Mouse (Mus musculus) limb, embryonic 15.5 days (tissue): ENCODE measurements around the gene Lrguk. TPM values are rescaled to one million over a fixed set of nuclear protein-coding genes. Genes with fewer than 3 reads are reported as not detected.

Experiments
- ATAC-seq: fragments of 200-750 bp; cut with Nextera tagmentation; 2 replicates; pipeline ENCODE4 v1.8.0; 2017; ENCODE audit warnings: low read depth, moderate TSS enrichment; ENCODE audit not compliant: insufficient number of reproducible peaks, low FRiP score, low TSS enrichment
- H3K27ac ChIP-seq: fragments of 300-500 bp; sonication (generic); 2 replicates; pipeline ENCODE4 v1.5.1; 2015; ENCODE audit warnings: moderate library complexity, mild to moderate bottlenecking, inconsistent platforms
- H3K27me3 ChIP-seq: fragments of 300-500 bp; sonication (generic); 2 replicates; pipeline ENCODE4 v1.6.1; 2015; ENCODE audit warnings: inconsistent platforms
- H3K36me3 ChIP-seq: fragments of 300-500 bp; sonication (generic); 2 replicates; pipeline ENCODE4 v1.6.1; 2015; ENCODE audit warnings: inconsistent platforms
- H3K4me1 ChIP-seq: fragments of 300-500 bp; sonication (generic); 2 replicates; pipeline ENCODE4 v1.6.1; 2015; ENCODE audit warnings: inconsistent platforms
- H3K4me2 ChIP-seq: fragments of 300-500 bp; sonication (generic); 2 replicates; pipeline ENCODE4 v1.6.1; 2015; ENCODE audit warnings: mild to moderate bottlenecking, inconsistent platforms
- H3K4me3 ChIP-seq: fragments of 300-500 bp; sonication (generic); 2 replicates; pipeline ENCODE4 v1.5.1; 2015; ENCODE audit warnings: mild to moderate bottlenecking, inconsistent platforms
- H3K9ac ChIP-seq: fragments of 300-500 bp; sonication (generic); 2 replicates; pipeline ENCODE4 v1.6.1; 2015; ENCODE audit warnings: inconsistent platforms
- H3K9me3 ChIP-seq: fragments of 300-500 bp; sonication (generic); 2 replicates; pipeline ENCODE4 v1.6.1; 2016; ENCODE audit warnings: inconsistent platforms
- WGBS: fragments of 180-500 bp; shearing (Covaris S2); methylation state at CpG from one replicate; pipeline ENCODE4 v1.1.7; 2015; 5-methylcytosine and 5-hydroxymethylcytosine counted together
- polyA plus RNA-seq: library from polyadenylated mRNA; unstranded; fragments of >200 nt; fragmentation: Nextera tagmentation; extraction: Ambion mirVana; gene quantifications from 2 replicates; pipeline ENCODE4 v1.2.1, GENCODE M21; 2015

Gene Lrguk
- polyA plus RNA-seq, 1 experiment from 2014 or later = 0.14 TPM

- H3K4me1 ChIP-seq = no peaks in the 10 kb centered on the region
- no peak overlapping the region for H3K27ac ChIP-seq
- H3K27me3 ChIP-seq = peaks cover 32% of the 10 kb centered on the region
- H3K9me3 ChIP-seq = no peaks in the 10 kb centered on the region
- ATAC-seq = no peak
- H3K4me3 ChIP-seq = no peak overlapping the region
- 56% methylated on average over 6 of the region's 6 CpGs for WGBS
- H3K4me2 ChIP-seq = no peak overlapping the region
- no peak overlapping the region for H3K9ac ChIP-seq
- no peaks in the 10 kb centered on the region for H3K36me3 ChIP-seq
Observed at GRCm38 (mm10) chr6:34111406-34111805, 82.2 kb downstream of the Lrguk start.

- H3K4me3 ChIP-seq = no peak overlapping the region
- 33% methylated on average over 7 of the region's 7 CpGs for WGBS
Observed at GRCm38 (mm10) chr6:34116838-34117478, 87.7 kb downstream of the Lrguk start.

GRCm38 (mm10) chr6:34124401-34124800 is 95.2 kb downstream of the Lrguk start:
- H3K36me3 ChIP-seq = no peaks in the 10 kb centered on the region
- no peaks in the 10 kb centered on the region for H3K9me3 ChIP-seq
- no peak overlapping the region for H3K4me2 ChIP-seq
- WGBS = 78% methylated on average over 2 of the region's 2 CpGs
- no peak overlapping the region for H3K27ac ChIP-seq
- no peak overlapping the region for H3K4me3 ChIP-seq
- peaks cover 6% of the 10 kb centered on the region; the same call in 1 of the 2 replicates for H3K27me3 ChIP-seq
- H3K9ac ChIP-seq = no peak overlapping the region
- ATAC-seq = no peak
- H3K4me1 ChIP-seq = no peaks in the 10 kb centered on the region

More at GRCm38 (mm10) chr6:34116838-34117478, 87.7 kb downstream of the Lrguk start:
- H3K36me3 ChIP-seq = no peaks in the 10 kb centered on the region
- no peaks in the 10 kb centered on the region for H3K4me1 ChIP-seq
- no peaks in the 10 kb centered on the region for H3K9me3 ChIP-seq
- peaks cover 16% of the 10 kb centered on the region; the same call in 1 of the 2 replicates for H3K27me3 ChIP-seq
- peak overlapping the region; percentile 38; the same call in 1 of the 2 replicates for H3K27ac ChIP-seq
- H3K9ac ChIP-seq = no peak overlapping the region
- ATAC-seq = peak; percentile 84
- H3K4me2 ChIP-seq = no peak overlapping the region

GRCm38 (mm10) chr6:34129261-34129660 is 100.0 kb downstream of the Lrguk start:
- 76% methylated on average over 2 of the region's 2 CpGs for WGBS
- ATAC-seq = no peak

GRCm38 (mm10) chr6:34132391-34132790 is 103.1 kb downstream of the Lrguk start:
- Histone ChIP-seq H3K4me2 (no peak overlapping the region), H3K27me3 (no peaks in the 10 kb centered on the region), H3K36me3 (no peaks in the 10 kb centered on the region), H3K4me1 (no peaks in the 10 kb centered on the region), H3K9ac (no peak overlapping the region), H3K9me3 (no peaks in the 10 kb centered on the region), H3K4me3 (no peak overlapping the region), H3K27ac (no peak overlapping the region)
- 91% methylated on average over 9 of the region's 9 CpGs for WGBS
- ATAC-seq = no peak

More at GRCm38 (mm10) chr6:34129261-34129660, 100.0 kb downstream of the Lrguk start:
- Histone ChIP-seq H3K4me1 (no peaks in the 10 kb centered on the region), H3K27me3 (peaks cover 3% of the 10 kb centered on the region; the same call in 1 of the 2 replicates), H3K9ac (no peak overlapping the region), H3K27ac (no peak overlapping the region), H3K4me3 (no peak overlapping the region), H3K4me2 (no peak overlapping the region), H3K9me3 (no peaks in the 10 kb centered on the region), H3K36me3 (no peaks in the 10 kb centered on the region)

- ATAC-seq = no peak
- 64% methylated on average over 3 of the region's 3 CpGs for whole genome bisulfite sequencing
Observed at GRCm38 (mm10) chr6:34138366-34138765, 109.1 kb downstream of the Lrguk start.

GRCm38 (mm10) chr6:34142931-34143330 is 113.7 kb downstream of the Lrguk start:
- H3K27ac ChIP-seq = no peak overlapping the region
- no peak for ATAC-seq
- no peaks in the 10 kb centered on the region for H3K9me3 ChIP-seq
- H3K4me3 ChIP-seq = no peak overlapping the region
- H3K9ac ChIP-seq = no peak overlapping the region
- no peaks in the 10 kb centered on the region for H3K4me1 ChIP-seq
- H3K4me2 ChIP-seq = no peak overlapping the region
- H3K36me3 ChIP-seq = no peaks in the 10 kb centered on the region
- 31% methylated on average over 11 of the region's 11 CpGs for WGBS
- H3K27me3 ChIP-seq = no peaks in the 10 kb centered on the region

More at GRCm38 (mm10) chr6:34138366-34138765, 109.1 kb downstream of the Lrguk start:
- no peak overlapping the region for H3K9ac ChIP-seq
- H3K27me3 ChIP-seq = no peaks in the 10 kb centered on the region
- no peak overlapping the region for H3K4me3 ChIP-seq
- H3K9me3 ChIP-seq = no peaks in the 10 kb centered on the region
- no peaks in the 10 kb centered on the region for H3K36me3 ChIP-seq
- no peak overlapping the region for H3K27ac ChIP-seq
- no peak overlapping the region for H3K4me2 ChIP-seq
- no peaks in the 10 kb centered on the region for H3K4me1 ChIP-seq

GRCm38 (mm10) chr6:34146042-34146441 is 116.8 kb downstream of the Lrguk start:
- 69% methylated on average over 6 of the region's 6 CpGs for WGBS
- no peak overlapping the region for H3K27ac ChIP-seq
- 0 out of 2 replicates have a peak, but pooled peaks cover under 1% of the 10 kb centered on the region for H3K4me1 ChIP-seq
- ATAC-seq = no peak
- H3K36me3 ChIP-seq = no peaks in the 10 kb centered on the region
- H3K4me3 ChIP-seq = no peak overlapping the region
- H3K27me3 ChIP-seq = no peaks in the 10 kb centered on the region
- H3K9ac ChIP-seq = no peak overlapping the region
- H3K9me3 ChIP-seq = no peaks in the 10 kb centered on the region
- H3K4me2 ChIP-seq = no peak overlapping the region

- Histone ChIP-seq H3K27me3 (no peaks in the 10 kb centered on the region), H3K4me1 (peaks cover 5% of the 10 kb centered on the region; the same call in 1 of the 2 replicates), H3K27ac (no peak overlapping the region), H3K36me3 (no peaks in the 10 kb centered on the region), H3K4me2 (no peak overlapping the region), H3K9ac (no peak overlapping the region), H3K4me3 (no peak overlapping the region), H3K9me3 (no peaks in the 10 kb centered on the region)
- 83% methylated on average over 3 of the region's 3 CpGs for WGBS
- no peak for ATAC-seq
Observed at GRCm38 (mm10) chr6:34148021-34148420, 118.8 kb downstream of the Lrguk start.

GRCm38 (mm10) chr6:34148639-34149038 is 119.4 kb downstream of the Lrguk start:
- 69% methylated on average over 7 of the region's 7 CpGs for WGBS
- Histone ChIP-seq H3K4me3 (no peak overlapping the region), H3K36me3 (no peaks in the 10 kb centered on the region), H3K9ac (no peak overlapping the region), H3K4me1 (peaks cover 12% of the 10 kb centered on the region), H3K4me2 (no peak overlapping the region), H3K9me3 (no peaks in the 10 kb centered on the region), H3K27ac (no peak overlapping the region), H3K27me3 (no peaks in the 10 kb centered on the region)
- ATAC-seq = no peak

GRCm38 (mm10) chr6:34149066-34149465 is 119.8 kb downstream of the Lrguk start:
- no peaks in the 10 kb centered on the region for H3K36me3 ChIP-seq
- H3K4me2 ChIP-seq = no peak overlapping the region
- no peak for ATAC-seq
- 67% methylated on average over 9 of the region's 9 CpGs for WGBS
- H3K4me3 ChIP-seq = no peak overlapping the region
- H3K27ac ChIP-seq = no peak overlapping the region
- H3K9me3 ChIP-seq = no peaks in the 10 kb centered on the region
- H3K27me3 ChIP-seq = no peaks in the 10 kb centered on the region
- H3K4me1 ChIP-seq = peaks cover 16% of the 10 kb centered on the region
- H3K9ac ChIP-seq = no peak overlapping the region

GRCm38 (mm10) chr6:34149821-34150220 is 120.6 kb downstream of the Lrguk start:
- Histone ChIP-seq H3K9me3 (no peaks in the 10 kb centered on the region), H3K4me2 (no peak overlapping the region), H3K27ac (no peak overlapping the region), H3K9ac (no peak overlapping the region), H3K27me3 (no peaks in the 10 kb centered on the region), H3K4me1 (peaks cover 23% of the 10 kb centered on the region), H3K4me3 (no peak overlapping the region), H3K36me3 (no peaks in the 10 kb centered on the region)
- ATAC-seq = no peak
- 70% methylated on average over 1 of the region's 1 CpGs for WGBS
